Mouse (Mus musculus) limb, embryonic 13.5 days (tissue): ENCODE data around the gene Vmn1r2. TPM values are rescaled to one million over a fixed set of nuclear protein-coding genes. Genes with fewer than 3 reads are reported as not detected.
"Not testable (repeated sequence)": the region's sequence is repeated elsewhere in the genome, so short reads cannot be mapped to it uniquely, and the experiment has no call there.

Source experiments
- ATAC-seq: fragments of 200-750 bp; cut with Nextera tagmentation; 2 replicates; pipeline ENCODE4 v1.8.0; 2017; ENCODE audit warnings: low read depth, moderate number of reproducible peaks, moderate TSS enrichment; ENCODE audit not compliant: low FRiP score
- H3K27ac ChIP-seq: fragments of 300-500 bp; sonication (generic); 2 replicates; pipeline ENCODE4 v1.5.1; 2015; ENCODE audit warnings: inconsistent platforms, mild to moderate bottlenecking, moderate library complexity
- H3K27me3 ChIP-seq: fragments of 300-500 bp; sonication (generic); 2 replicates; pipeline ENCODE4 v1.6.1; 2015; ENCODE audit warnings: mild to moderate bottlenecking, inconsistent platforms
- H3K36me3 ChIP-seq: fragments of 300-500 bp; sonication (generic); 2 replicates; pipeline ENCODE4 v1.6.1; 2015; ENCODE audit warnings: inconsistent platforms, mild to moderate bottlenecking, moderate library complexity
- H3K4me1 ChIP-seq: fragments of 300-500 bp; sonication (generic); 2 replicates; pipeline ENCODE4 v1.6.1; 2015; ENCODE audit warnings: inconsistent platforms
- H3K4me2 ChIP-seq: fragments of 300-500 bp; sonication (generic); replicated peaks from 2 replicates; pipeline ENCODE4 v1.6.1; 2015; ENCODE audit warnings: inconsistent platforms, mild to moderate bottlenecking, moderate library complexity
- H3K4me3 ChIP-seq: fragments of 300-500 bp; sonication (generic); 2 replicates; pipeline ENCODE4 v1.5.1; 2015; ENCODE audit warnings: moderate library complexity, mild to moderate bottlenecking, inconsistent platforms
- H3K9ac ChIP-seq: fragments of 300-500 bp; sonication (generic); 2 replicates; pipeline ENCODE4 v1.6.1; 2015; ENCODE audit warnings: mild to moderate bottlenecking, inconsistent platforms
- H3K9me3 ChIP-seq: fragments of 300-500 bp; sonication (generic); 2 replicates; pipeline ENCODE4 v1.6.1; 2016; ENCODE audit warnings: inconsistent platforms
- WGBS: fragments of 180-500 bp; shearing (Covaris S2); methylation state at CpG from one replicate; pipeline ENCODE4 v1.1.7; 2015; 5-methylcytosine and 5-hydroxymethylcytosine counted together
- polyA plus RNA-seq: library from polyadenylated mRNA; unstranded; fragments of >200 nt; fragmentation: Nextera tagmentation; extraction: Ambion mirVana; gene quantifications from 2 replicates; pipeline ENCODE4 v1.2.1, GENCODE M21; 2015

Vmn1r2 gene
- not detected in 2 replicates for polyA plus RNA-seq

DNA sequence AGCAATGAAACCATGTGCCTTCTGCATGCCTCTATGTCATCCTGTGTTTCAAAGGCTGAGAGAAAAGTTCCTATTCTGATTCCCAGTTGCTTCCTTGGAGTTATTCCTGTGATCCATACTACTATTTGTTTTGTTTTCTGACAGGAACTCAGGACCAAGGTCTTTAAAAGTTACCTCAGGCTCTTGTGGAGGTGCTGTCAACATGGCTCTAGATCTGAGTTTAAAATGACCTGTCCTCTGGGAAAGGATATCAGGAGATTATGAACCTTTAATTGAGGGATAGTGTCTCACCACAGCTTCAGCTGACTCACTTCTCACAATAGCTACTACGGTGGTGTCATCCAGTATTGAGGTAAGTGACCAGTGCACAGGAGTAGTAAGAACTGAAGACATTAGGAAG lies at the start of gene Vmn1r2:
Gene Vmn1r2 (plus strand): TSS at position 301 of the 400 bp plus-strand sequence.
- H3K4me1 ChIP-seq, H3K36me3 ChIP-seq, ATAC-seq, H3K4me2 ChIP-seq, H3K4me3 ChIP-seq, H3K27me3 ChIP-seq, H3K27ac ChIP-seq, H3K9ac ChIP-seq: not testable (repeated sequence)
- WGBS: no CpG with 5 or more reads among the region's 1 CpGs
- peaks cover 20% of the 10 kb centered on the region for H3K9me3 ChIP-seq

DNA sequence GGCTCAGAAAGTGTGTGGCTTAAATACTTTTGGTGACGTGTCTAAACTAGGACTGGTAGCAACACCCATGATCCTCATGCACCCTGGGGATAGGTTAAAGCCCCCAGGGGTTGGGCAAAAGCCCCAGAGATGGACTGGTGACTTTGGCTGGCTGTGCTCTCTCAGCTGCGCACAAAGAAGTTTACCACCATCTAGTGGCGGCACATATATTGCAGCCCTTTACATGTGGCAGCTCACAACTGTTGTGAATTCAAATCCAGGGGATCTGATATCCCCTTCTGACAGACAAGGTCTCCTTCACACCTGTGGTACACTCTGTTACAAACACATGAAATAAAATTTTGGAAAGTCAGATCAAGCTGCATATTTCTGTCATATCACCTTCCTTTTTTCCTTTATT lies 19.2 kb upstream of the Vmn1r2 start:
- not testable (repeated sequence) for H3K36me3 ChIP-seq, H3K27ac ChIP-seq, ATAC-seq, H3K4me3 ChIP-seq, H3K27me3 ChIP-seq, H3K4me2 ChIP-seq, H3K9me3 ChIP-seq, H3K4me1 ChIP-seq, H3K9ac ChIP-seq
- WGBS: 7% methylated on average over 2 of the region's 3 CpGs

DNA sequence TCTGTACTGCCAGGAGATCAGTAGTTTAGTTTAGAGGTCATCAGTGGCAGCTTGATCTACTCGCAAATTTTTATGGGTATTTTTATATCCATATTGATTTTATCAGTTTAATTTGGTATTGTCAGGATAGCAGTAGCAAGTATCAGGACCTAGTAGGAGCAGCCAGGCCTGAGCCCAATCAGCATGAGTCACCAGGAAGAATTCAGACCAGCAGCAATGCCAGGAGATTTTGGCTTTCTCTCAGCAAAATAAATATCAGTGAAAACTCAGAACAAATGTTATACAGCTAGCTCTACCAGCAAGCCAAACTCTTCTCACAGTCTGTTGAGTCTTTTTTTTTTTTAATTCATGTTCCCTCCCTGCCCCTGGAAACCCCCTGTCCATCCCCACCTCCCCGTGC lies 13.8 kb upstream of the Vmn1r2 start:
- not testable (repeated sequence) for H3K9ac ChIP-seq, H3K4me3 ChIP-seq, H3K27me3 ChIP-seq, H3K9me3 ChIP-seq, H3K4me2 ChIP-seq, H3K4me1 ChIP-seq, H3K27ac ChIP-seq, ATAC-seq, H3K36me3 ChIP-seq
- 69% methylated on average over 2 of the region's 2 CpGs for WGBS

DNA sequence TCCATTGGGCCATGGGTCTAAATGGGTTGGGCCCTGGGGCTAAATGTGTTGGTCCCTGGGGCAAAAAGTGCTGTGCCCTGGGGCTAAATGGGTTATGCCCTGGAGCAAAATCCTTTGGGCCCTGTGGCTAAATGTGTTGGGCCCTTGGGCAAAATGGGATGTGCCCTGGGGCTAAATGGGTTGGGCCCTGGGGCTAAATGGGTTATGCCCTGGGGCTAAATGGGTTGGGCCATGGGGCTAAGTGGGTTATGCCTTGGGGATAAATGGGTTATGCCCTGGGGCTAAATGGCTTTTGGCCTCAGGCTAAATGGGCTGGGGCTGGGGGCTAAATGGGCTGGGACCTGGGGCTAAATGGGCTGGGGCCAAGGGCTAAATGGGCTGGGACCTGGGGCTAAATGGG lies 2.7 kb upstream of the Vmn1r2 start:
- not testable (repeated sequence) for H3K4me3 ChIP-seq, H3K4me2 ChIP-seq, H3K36me3 ChIP-seq, H3K27ac ChIP-seq, H3K4me1 ChIP-seq, H3K27me3 ChIP-seq, ATAC-seq, H3K9ac ChIP-seq
- H3K9me3 ChIP-seq: peaks cover 20% of the 10 kb centered on the region

DNA sequence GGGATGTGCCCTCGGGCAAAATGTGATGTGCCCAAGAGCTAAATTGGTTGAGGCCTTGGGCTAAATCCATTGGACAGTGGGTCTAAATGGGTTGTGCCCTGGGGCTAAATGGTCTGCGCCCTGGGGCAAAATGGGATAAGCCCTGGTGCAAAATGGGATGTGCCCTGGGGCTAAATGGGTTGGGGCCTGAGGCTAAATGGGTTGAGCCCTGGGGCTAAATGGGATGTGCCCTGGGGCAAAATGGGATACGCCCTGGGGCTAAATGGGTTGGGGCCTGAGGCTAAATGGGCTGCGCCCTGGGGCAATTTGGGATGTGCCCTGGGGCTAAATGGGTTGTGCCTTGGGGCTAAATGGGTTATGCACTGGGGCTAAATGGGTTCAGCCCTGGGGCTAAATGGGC lies 2.1 kb upstream of the Vmn1r2 start:
- no peak for ATAC-seq
- WGBS: 90% methylated on average over 4 of the region's 4 CpGs
- Histone ChIP-seq H3K4me2 (no peak overlapping the region), H3K4me3 (no peak overlapping the region), H3K4me1 (no peaks in the 10 kb centered on the region), H3K36me3 (no peaks in the 10 kb centered on the region), H3K27ac (no peak overlapping the region), H3K27me3 (no peaks in the 10 kb centered on the region), H3K9me3 (peaks cover 20% of the 10 kb centered on the region), H3K9ac (no peak overlapping the region)

DNA sequence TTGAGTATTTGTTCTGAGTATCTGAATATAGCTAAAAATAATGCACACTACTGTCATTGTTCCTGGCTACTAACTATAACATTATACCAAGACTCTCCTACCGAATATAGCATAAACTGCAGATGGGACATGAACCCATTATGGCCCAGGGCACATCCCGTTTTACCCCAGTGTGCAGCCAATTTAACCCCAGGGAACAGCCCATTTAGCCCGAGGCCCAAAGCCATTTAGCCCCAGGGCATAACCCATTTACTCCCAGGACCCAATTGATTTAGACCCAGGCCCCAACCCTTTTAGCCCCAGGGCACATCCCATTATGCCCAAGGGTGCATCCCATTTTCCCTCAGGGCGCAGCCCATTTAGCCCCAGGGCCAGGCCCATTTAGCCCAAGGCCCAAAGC lies 7.5 kb downstream of the Vmn1r2 start:
- H3K9ac ChIP-seq, ATAC-seq, H3K4me2 ChIP-seq, H3K36me3 ChIP-seq, H3K27me3 ChIP-seq, H3K27ac ChIP-seq, H3K4me3 ChIP-seq, H3K4me1 ChIP-seq: not testable (repeated sequence)
- peaks cover 39% of the 10 kb centered on the region for H3K9me3 ChIP-seq
- WGBS: 76% methylated on average over 4 of the region's 4 CpGs

DNA sequence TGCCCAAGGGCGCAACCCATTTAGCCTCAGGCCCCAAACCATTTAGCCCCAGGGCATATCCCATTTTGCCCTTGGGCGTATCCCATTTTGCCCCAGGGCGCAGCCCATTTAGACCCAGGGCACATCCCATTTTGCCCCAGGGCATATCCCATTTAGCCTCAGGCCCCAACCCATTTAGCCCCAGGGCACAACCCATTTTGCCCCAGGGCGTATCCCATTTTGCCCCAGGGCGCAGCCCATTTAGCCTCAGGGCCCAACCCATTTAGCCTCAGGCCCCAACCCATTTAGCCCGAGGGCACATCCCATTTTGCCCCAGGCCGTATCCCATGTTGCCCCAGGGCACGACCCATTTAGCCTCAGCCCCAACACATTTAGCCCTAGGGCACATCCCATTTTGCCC lies 8.6 kb downstream of the Vmn1r2 start:
- not testable (repeated sequence) for H3K4me2 ChIP-seq, H3K9ac ChIP-seq, H3K4me3 ChIP-seq, ATAC-seq, H3K36me3 ChIP-seq, H3K27ac ChIP-seq, H3K4me1 ChIP-seq, H3K27me3 ChIP-seq
- WGBS: 89% methylated on average over 7 of the region's 8 CpGs
- peaks cover 50% of the 10 kb centered on the region for H3K9me3 ChIP-seq

DNA sequence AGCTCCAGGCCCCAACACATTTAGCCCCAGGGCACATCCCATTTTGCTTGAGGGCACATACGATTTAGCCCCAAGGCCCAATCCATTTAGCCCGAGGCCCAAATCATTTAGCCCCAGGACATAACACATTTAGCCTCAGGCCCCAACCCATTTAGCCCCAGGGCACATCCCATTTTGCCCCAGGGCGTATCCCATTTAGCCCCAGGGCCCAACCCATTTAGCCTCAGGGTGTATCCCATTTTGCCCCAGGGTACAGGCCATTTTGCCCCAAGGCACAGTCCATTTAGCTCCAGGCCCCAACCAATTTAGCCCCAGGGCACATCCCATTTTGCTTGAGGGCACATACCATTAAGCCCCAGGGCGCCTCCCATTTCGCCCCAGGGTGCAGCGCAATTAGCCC lies 9.1 kb downstream of the Vmn1r2 start:
- peaks cover 54% of the 10 kb centered on the region for H3K9me3 ChIP-seq
- not testable (repeated sequence) for ATAC-seq, H3K4me1 ChIP-seq, H3K4me2 ChIP-seq, H3K9ac ChIP-seq, H3K4me3 ChIP-seq, H3K27me3 ChIP-seq, H3K36me3 ChIP-seq, H3K27ac ChIP-seq
- WGBS: 89% methylated on average over 6 of the region's 6 CpGs

DNA sequence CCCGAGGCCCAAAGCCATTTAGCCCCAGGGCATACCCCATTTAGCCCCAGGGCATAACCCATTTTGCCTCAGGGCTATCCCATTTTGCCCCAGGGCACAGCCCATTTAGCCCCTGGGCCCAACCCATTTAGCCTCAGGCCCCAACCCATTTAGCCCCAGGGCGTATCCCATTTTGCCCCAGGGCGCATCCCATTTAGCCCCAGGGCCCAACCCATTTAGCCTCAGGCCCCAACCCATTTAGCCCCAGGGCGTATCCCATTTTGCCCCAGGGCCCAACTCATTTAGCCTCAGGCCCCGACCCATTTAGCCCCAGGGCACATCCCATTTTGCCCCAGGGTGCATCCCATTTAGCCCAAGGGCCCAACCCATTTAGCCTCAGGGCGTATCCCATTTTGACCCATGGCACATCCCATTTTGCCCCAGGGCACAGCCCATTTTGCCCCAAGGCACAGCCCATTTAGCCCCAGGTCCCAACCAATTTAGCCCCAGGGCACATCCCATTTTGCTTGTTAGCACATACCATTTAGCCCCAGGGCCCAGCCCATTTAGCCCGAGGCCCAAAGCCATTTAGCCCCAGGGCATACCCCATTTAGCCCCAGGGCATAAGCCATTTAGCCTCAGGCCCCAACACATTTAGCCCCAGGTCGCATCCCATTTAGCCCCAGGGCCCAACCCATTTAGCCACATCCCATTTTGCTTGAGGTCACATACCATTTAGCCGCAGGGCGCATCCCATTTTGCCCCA lies 9.8 kb downstream of the Vmn1r2 start:
- H3K9ac ChIP-seq, H3K4me2 ChIP-seq, H3K4me1 ChIP-seq, ATAC-seq, H3K27me3 ChIP-seq, H3K36me3 ChIP-seq, H3K27ac ChIP-seq, H3K4me3 ChIP-seq: not testable (repeated sequence)
- peaks cover 57% of the 10 kb centered on the region for H3K9me3 ChIP-seq
- WGBS: 90% methylated on average over 10 of the region's 10 CpGs

DNA sequence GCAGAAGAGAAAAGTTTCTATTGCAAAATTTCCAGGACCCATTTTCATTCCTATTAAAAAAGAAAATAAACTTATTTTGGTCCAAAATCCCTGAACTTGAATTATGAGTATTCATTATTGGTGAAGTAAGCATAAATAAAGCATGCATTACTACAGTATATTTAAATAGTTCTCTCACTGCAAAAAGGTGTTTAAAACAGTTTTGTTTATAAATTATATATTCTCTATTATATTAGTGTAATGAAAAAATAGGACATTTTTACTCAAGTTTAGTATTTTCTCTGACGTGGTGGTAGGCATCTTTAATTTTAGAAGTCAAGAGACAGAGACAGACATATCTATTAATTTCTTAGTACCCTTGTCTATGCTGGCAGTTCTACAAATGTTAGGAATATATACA lies 18.1 kb downstream of the Vmn1r2 start, which contains the start of gene Vmn1r3:
Gene Vmn1r3 (minus strand): TSS at position 101 of the 400 bp plus-strand sequence.
- not testable (repeated sequence) for H3K4me2 ChIP-seq, H3K27ac ChIP-seq, H3K4me1 ChIP-seq, H3K27me3 ChIP-seq, H3K9ac ChIP-seq, H3K36me3 ChIP-seq, ATAC-seq, H3K4me3 ChIP-seq
- peaks cover 16% of the 10 kb centered on the region for H3K9me3 ChIP-seq
- 90% methylated on average over 1 of the region's 1 CpGs for whole genome bisulfite sequencing

DNA sequence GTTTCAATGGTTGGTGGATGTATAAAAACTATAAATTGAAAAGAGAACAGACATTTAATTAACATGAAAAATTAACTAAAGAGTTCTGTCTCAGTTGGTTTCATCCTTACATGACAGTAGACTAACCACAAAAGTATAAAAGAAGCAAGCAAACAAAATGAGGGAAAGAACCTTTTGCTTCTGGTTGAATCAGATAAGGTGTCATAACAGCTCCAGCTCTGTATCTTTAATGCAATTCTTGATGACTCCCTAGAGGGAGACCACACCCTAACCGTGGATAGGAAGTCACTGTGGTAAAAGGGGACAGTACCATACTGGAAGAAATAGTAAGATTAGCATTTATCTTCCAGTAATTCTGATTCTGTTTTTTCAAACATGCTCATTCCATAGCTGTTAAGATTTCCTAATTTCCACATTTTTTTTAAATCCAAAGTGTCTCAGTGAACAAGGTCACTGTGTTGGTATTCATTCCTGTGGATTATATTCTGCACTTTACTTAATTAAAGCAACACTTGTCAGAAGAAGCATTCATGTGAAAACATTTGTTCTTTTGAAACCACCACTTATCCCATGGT lies 42.6 kb downstream of the Vmn1r2 start:
- ATAC-seq, H3K36me3 ChIP-seq, H3K4me2 ChIP-seq, H3K27ac ChIP-seq, H3K9me3 ChIP-seq, H3K9ac ChIP-seq, H3K4me1 ChIP-seq, H3K4me3 ChIP-seq, H3K27me3 ChIP-seq: not testable (repeated sequence)
- WGBS: 40% methylated on average over 1 of the region's 1 CpGs

DNA sequence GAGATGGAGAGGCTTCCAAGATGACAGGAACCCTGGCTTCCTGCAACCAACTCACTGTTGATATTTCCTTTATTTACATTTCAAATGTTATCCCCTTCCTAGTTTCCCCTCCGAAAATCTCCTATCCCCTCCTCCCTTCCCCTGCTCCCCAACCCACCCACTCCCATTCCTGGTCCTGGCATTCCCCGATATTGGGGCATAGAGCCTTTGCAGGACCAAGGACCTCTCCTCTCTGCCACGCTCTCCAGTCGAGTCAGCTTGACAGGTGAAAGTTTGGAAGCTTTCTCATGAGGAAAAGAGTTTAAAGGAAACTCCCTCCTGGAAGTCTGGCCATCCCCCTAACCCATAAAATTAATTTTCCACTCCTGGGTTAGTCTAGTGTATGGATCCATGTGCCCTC lies 46.2 kb downstream of the Vmn1r2 start:
- not testable (repeated sequence) for H3K4me1 ChIP-seq, ATAC-seq, H3K9me3 ChIP-seq, H3K4me3 ChIP-seq, H3K9ac ChIP-seq, H3K27ac ChIP-seq, H3K36me3 ChIP-seq, H3K27me3 ChIP-seq, H3K4me2 ChIP-seq
- 58% methylated on average over 3 of the region's 4 CpGs for WGBS

DNA sequence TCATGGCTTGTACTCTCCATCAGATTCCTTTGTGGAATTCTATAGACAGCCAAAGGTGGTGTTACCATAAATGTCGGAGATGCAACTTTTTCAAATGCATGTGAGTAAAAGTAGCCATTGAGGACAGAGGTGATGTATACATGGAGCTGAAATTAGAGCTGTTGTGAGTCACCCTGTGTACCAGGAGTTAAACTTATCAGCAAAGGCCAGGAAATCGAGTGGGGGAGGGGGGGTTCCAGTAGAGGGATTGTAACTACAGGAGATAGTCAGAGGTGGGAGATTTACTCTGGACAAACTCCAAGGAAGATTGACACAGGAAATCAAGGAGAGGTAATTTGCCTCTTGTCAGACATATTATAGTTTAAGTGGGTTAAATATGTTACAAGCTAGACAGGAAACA lies 49.3 kb downstream of the Vmn1r2 start:
- not testable (repeated sequence) for ATAC-seq, H3K4me3 ChIP-seq, H3K9me3 ChIP-seq, H3K27ac ChIP-seq, H3K4me2 ChIP-seq, H3K36me3 ChIP-seq, H3K27me3 ChIP-seq, H3K4me1 ChIP-seq, H3K9ac ChIP-seq
- 71% methylated on average over 2 of the region's 2 CpGs for WGBS
